Mouse (Mus musculus) forebrain, embryonic 11.5 days (tissue): Measurements from ENCODE around the gene D930007J09Rik. TPM values are rescaled to one million over a fixed set of nuclear protein-coding genes. Genes with fewer than 3 reads are reported as not detected.

Experiments
- ATAC-seq: fragments of 200-750 bp; cut with Nextera tagmentation; replicated peaks from 2 replicates; pipeline ENCODE4 v1.8.0; 2017; ENCODE audit warnings: moderate TSS enrichment; ENCODE audit not compliant: low FRiP score
- DNase-seq: peaks from one replicate; pipeline ENCODE4 v3.0.0-alpha.2; 2017; ENCODE audit warnings: low spot score
- H3K27ac ChIP-seq: fragments of 300-500 bp; sonication (generic); 2 replicates; pipeline ENCODE4 v1.5.1; 2014; ENCODE audit warnings: low read depth, low read length
- H3K27me3 ChIP-seq: fragments of 300-500 bp; sonication (generic); 2 replicates; pipeline ENCODE4 v1.6.1; 2014; ENCODE audit warnings: mild to moderate bottlenecking, low read length, mixed read lengths; ENCODE audit not compliant: control insufficient read depth, insufficient read depth
- H3K36me3 ChIP-seq: fragments of 300-500 bp; sonication (generic); 2 replicates; pipeline ENCODE4 v1.6.1; 2014; ENCODE audit warnings: mild to moderate bottlenecking, low read length, moderate library complexity, mixed read lengths; ENCODE audit not compliant: control insufficient read depth, insufficient read depth
- H3K4me1 ChIP-seq: fragments of 300-500 bp; sonication (generic); replicated peaks from 2 replicates; pipeline ENCODE4 v1.6.1; 2014; ENCODE audit warnings: low read length, mixed read lengths; ENCODE audit not compliant: control insufficient read depth, insufficient read depth
- H3K4me2 ChIP-seq: fragments of 300-500 bp; sonication (generic); 2 replicates; pipeline ENCODE4 v1.6.1; 2014; ENCODE audit warnings: low read depth, mild to moderate bottlenecking, low read length, moderate library complexity, mixed read lengths; ENCODE audit not compliant: severe bottlenecking
- H3K4me3 ChIP-seq: fragments of 300-500 bp; sonication (generic); 2 replicates; pipeline ENCODE4 v1.5.1; 2014; ENCODE audit warnings: low read depth, low read length
- H3K9ac ChIP-seq: fragments of 300-500 bp; sonication (generic); 2 replicates; pipeline ENCODE4 v1.6.1; 2014; ENCODE audit warnings: low read length
- H3K9me3 ChIP-seq: fragments of 300-500 bp; sonication (generic); 2 replicates; pipeline ENCODE4 v1.6.1; 2016; ENCODE audit warnings: low read length, mixed read lengths; ENCODE audit not compliant: control insufficient read depth
- WGBS: fragments of 180-500 bp; shearing (Covaris S2); extraction: QIAGEN DNeasy Blood & Tissue Kit; methylation state at CpG from one replicate; pipeline ENCODE4 v1.1.7; 2014; 5-methylcytosine and 5-hydroxymethylcytosine counted together
- polyA plus RNA-seq: library from polyadenylated mRNA; unstranded; fragments of >200 nt; fragmentation: Nextera tagmentation; extraction: Ambion mirVana; gene quantifications from 2 replicates; pipeline ENCODE4 v1.2.1, GENCODE M21; 2014

Gene D930007J09Rik
- polyA plus RNA-seq, result not detected in 2 replicates

- Histone ChIP-seq H3K27ac (no peak within 1 kb of the TSS), H3K9ac (peak within 1 kb of the TSS; percentile 76), H3K27me3 (no peaks in the 10 kb centered on the region), H3K4me3 (peak within 1 kb of the TSS; percentile 70), H3K36me3 (no peaks in the 10 kb centered on the region), H3K4me1 (peaks cover 7% of the 10 kb centered on the region; the same call in 1 of the 2 replicates), H3K4me2 (peak within 1 kb of the TSS; percentile 80), H3K9me3 (no peaks in the 10 kb centered on the region)
- peak; percentile 36 for ATAC-seq
- under 1% methylated on average over 85 of the region's 95 CpGs for WGBS
- peak; percentile 83 for DNase-seq
Observed at GRCm38 (mm10) chr13:32802259-32803081, at the start of gene D930007J09Rik. D930007J09Rik (minus strand) TSS chr13:32802849.

- no peak overlapping the region for H3K9ac ChIP-seq
- H3K4me3 ChIP-seq, result no peak overlapping the region
- 17% methylated on average over 7 of the region's 7 CpGs for WGBS
- no peak overlapping the region for H3K27ac ChIP-seq
- no peaks in the 10 kb centered on the region for H3K27me3 ChIP-seq
- DNase-seq, result peak; percentile 56
- H3K36me3 ChIP-seq, result no peaks in the 10 kb centered on the region
- no peaks in the 10 kb centered on the region for H3K4me1 ChIP-seq
- peak; percentile 77; the same call in 1 of the 2 replicates for ATAC-seq
- H3K9me3 ChIP-seq, result no peaks in the 10 kb centered on the region
- H3K4me2 ChIP-seq, result no peak overlapping the region
Observed at GRCm38 (mm10) chr13:32851967-32852366, 49.3 kb upstream of the D930007J09Rik start.

- ATAC-seq (no peak), DNase-seq (no peak)
- no peak within 1 kb of the TSS for H3K4me2 ChIP-seq
- H3K27ac ChIP-seq, result no peak within 1 kb of the TSS
- H3K27me3 ChIP-seq, result no peaks in the 10 kb centered on the region
- no peak within 1 kb of the TSS for H3K4me3 ChIP-seq
- 71% methylated on average over 10 of the region's 10 CpGs for WGBS
- H3K9me3 ChIP-seq, result no peaks in the 10 kb centered on the region
- H3K9ac ChIP-seq, result no peak within 1 kb of the TSS
- no peaks in the 10 kb centered on the region for H3K36me3 ChIP-seq
- H3K4me1 ChIP-seq, result no peaks in the 10 kb centered on the region
Observed at GRCm38 (mm10) chr13:32850668-32851404, 48.2 kb upstream of the D930007J09Rik start, which contains the start of gene Serpinb1a. Serpinb1a (minus strand) TSS chr13:32851185.

- Histone ChIP-seq H3K27me3 (no peaks in the 10 kb centered on the region), H3K9me3 (no peaks in the 10 kb centered on the region), H3K36me3 (no peaks in the 10 kb centered on the region), H3K27ac (no peak overlapping the region), H3K4me1 (no peaks in the 10 kb centered on the region), H3K4me2 (no peak overlapping the region), H3K4me3 (no peak overlapping the region), H3K9ac (no peak overlapping the region)
- WGBS, result 73% methylated on average over 1 of the region's 1 CpGs
- ATAC-seq (no peak), DNase-seq (no peak)
Observed at GRCm38 (mm10) chr13:32850156-32850555, 47.5 kb upstream of the D930007J09Rik start.

- no peak overlapping the region for H3K9ac ChIP-seq
- no peaks in the 10 kb centered on the region for H3K4me1 ChIP-seq
- ATAC-seq (no peak), DNase-seq (no peak)
- no peak overlapping the region for H3K4me2 ChIP-seq
- H3K27ac ChIP-seq, result no peak overlapping the region
- H3K4me3 ChIP-seq, result no peak overlapping the region
- H3K36me3 ChIP-seq, result no peaks in the 10 kb centered on the region
- no peaks in the 10 kb centered on the region for H3K27me3 ChIP-seq
- no peaks in the 10 kb centered on the region for H3K9me3 ChIP-seq
Observed at GRCm38 (mm10) chr13:32849531-32850123, 47.0 kb upstream of the D930007J09Rik start.

GRCm38 (mm10) chr13:32849092-32849491, 46.4 kb upstream of the D930007J09Rik start:
- no peak overlapping the region for H3K4me2 ChIP-seq
- WGBS, result 77% methylated on average over 4 of the region's 4 CpGs

GRCm38 (mm10) chr13:32846221-32846620, 43.6 kb upstream of the D930007J09Rik start:
- Histone ChIP-seq H3K9ac (no peak overlapping the region), H3K27me3 (no peaks in the 10 kb centered on the region), H3K36me3 (no peaks in the 10 kb centered on the region), H3K4me3 (no peak overlapping the region), H3K9me3 (no peaks in the 10 kb centered on the region), H3K27ac (no peak overlapping the region), H3K4me1 (no peaks in the 10 kb centered on the region), H3K4me2 (no peak overlapping the region)
- ATAC-seq, result no peak
- DNase-seq, result no peak

More at GRCm38 (mm10) chr13:32849092-32849491, 46.4 kb upstream of the D930007J09Rik start:
- Histone ChIP-seq H3K4me1 (no peaks in the 10 kb centered on the region), H3K9me3 (no peaks in the 10 kb centered on the region), H3K4me3 (no peak overlapping the region), H3K9ac (no peak overlapping the region), H3K27me3 (no peaks in the 10 kb centered on the region), H3K27ac (no peak overlapping the region), H3K36me3 (no peaks in the 10 kb centered on the region)
- DNase-seq (no peak), ATAC-seq (no peak)

- DNase-seq (no peak), ATAC-seq (no peak)
- Histone ChIP-seq H3K27ac (no peak overlapping the region), H3K4me2 (no peak overlapping the region), H3K4me3 (no peak overlapping the region), H3K36me3 (no peaks in the 10 kb centered on the region), H3K9me3 (no peaks in the 10 kb centered on the region), H3K4me1 (no peaks in the 10 kb centered on the region), H3K9ac (no peak overlapping the region), H3K27me3 (no peaks in the 10 kb centered on the region)
- 88% methylated on average over 3 of the region's 3 CpGs for WGBS
Observed at GRCm38 (mm10) chr13:32841349-32841748, 38.7 kb upstream of the D930007J09Rik start.
